ENCODE assay signal across 30 mouse cellular contexts in the genomic region with DNA sequence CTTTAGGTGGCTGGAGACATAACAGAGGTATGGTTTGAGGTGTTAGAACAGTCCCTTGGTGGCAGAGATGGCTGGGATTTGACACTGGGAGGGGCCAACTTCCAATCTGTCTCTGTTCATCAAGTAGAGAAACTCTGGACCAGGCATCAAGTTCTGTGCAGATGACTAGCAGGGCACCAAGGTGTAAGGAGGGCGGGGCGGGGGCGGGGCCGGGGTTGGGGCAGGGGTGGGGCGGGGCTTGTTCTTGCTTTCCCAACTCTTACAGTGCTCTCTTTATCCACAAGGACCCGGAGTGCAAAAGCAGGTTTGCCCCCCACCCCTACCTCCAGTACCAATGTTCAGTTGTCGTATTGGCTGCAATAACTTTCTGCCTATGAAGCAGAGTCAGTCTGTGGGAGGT. TPM values are rescaled to one million over a fixed set of nuclear protein-coding genes. Genes with fewer than 3 reads are reported as not detected.
DNase-seq lines count a peak whose midpoint lies in the region; ATAC-seq and TF ChIP-seq lines count a peak whose summit lies in the region.
"Had no signal": no experiment of that assay in that cellular context is flagged by ENCODE, and none has a peak within 500 bp of the region (broad histone marks: within the 10 kb centered on the region; RNA-seq: fewer than 3 reads in every experiment).

No protein-coding gene starts in this region.

- WGBS in heart, embryonic 13.5 days = 34% methylated on average over 7 of the region's 7 CpGs
- 34% methylated on average over 7 of the region's 7 CpGs for WGBS in lung, embryonic 14.5 days
- WGBS in limb, embryonic 10.5 days = 29% methylated on average over 7 of the region's 7 CpGs
- WGBS in stomach, embryonic 15.5 days = 28% methylated on average over 7 of the region's 7 CpGs

- no peak overlapping the region for H3K4me3 ChIP-seq in heart, embryonic 13.5 days
- H3K4me3 ChIP-seq in lung, embryonic 14.5 days (ENCODE audit: low read depth, low read length) = no peak overlapping the region
- H3K4me3 ChIP-seq in limb, embryonic 10.5 days = no peak overlapping the region
- H3K4me3 ChIP-seq in stomach, embryonic 15.5 days (replicated peaks) = no peak overlapping the region
- H3K4me3 ChIP-seq: erythroblast, embryonic 14.5 days; forebrain, embryonic 12.5 days; liver, embryonic 12.5 days; midbrain, embryonic 12.5 days; myocyte; neural tube, embryonic 13.5 days had no signal

- peaks cover 28% of the 10 kb centered on the region for H3K4me1 ChIP-seq in heart, embryonic 13.5 days
- peaks cover 10% of the 10 kb centered on the region; the same call in 1 of the 2 replicates for H3K4me1 ChIP-seq in lung, embryonic 14.5 days (ENCODE audit: insufficient read depth)
- peaks cover 19% of the 10 kb centered on the region for H3K4me1 ChIP-seq in limb, embryonic 10.5 days
- peaks cover 4% of the 10 kb centered on the region; the same call in 1 of the 2 replicates for H3K4me1 ChIP-seq in stomach, embryonic 15.5 days
- H3K4me1 ChIP-seq: liver, embryonic 12.5 days had no signal

- 0 out of 2 replicates have a peak overlapping the region, but pooled peaks have one; percentile 48 for H3K27ac ChIP-seq in heart, embryonic 13.5 days (replicated peaks)
- H3K27ac ChIP-seq in lung, embryonic 14.5 days (ENCODE audit: low read depth) = peak overlapping the region; percentile 65
- H3K27ac ChIP-seq in limb, embryonic 10.5 days = peak overlapping the region; percentile 54; the same call in 1 of the 2 replicates
- peak overlapping the region; percentile 78 for H3K27ac ChIP-seq in stomach, embryonic 15.5 days
- H3K27ac ChIP-seq: forebrain, embryonic 12.5 days; liver, embryonic 12.5 days; midbrain, embryonic 12.5 days; neural tube, embryonic 13.5 days had no signal

- H3K9ac ChIP-seq in heart, embryonic 13.5 days = no peak overlapping the region
- no peak overlapping the region for H3K9ac ChIP-seq in lung, embryonic 14.5 days
- H3K9ac ChIP-seq in stomach, embryonic 15.5 days = no peak overlapping the region
- H3K9ac ChIP-seq: forebrain, embryonic 12.5 days; forebrain, postnatal 0 days; liver, embryonic 12.5 days; liver, postnatal 0 days; midbrain, embryonic 12.5 days; neural tube, embryonic 13.5 days had no signal

- TF ChIP-seq CTCF in lung, embryonic 14.5 days (IDR thresholded peaks at IDR 0.05; ENCODE audit: low read depth) = no peak

- no peaks in the 10 kb centered on the region for H3K27me3 ChIP-seq in heart, embryonic 13.5 days (replicated peaks)
- H3K27me3 ChIP-seq in lung, embryonic 14.5 days (ENCODE audit: insufficient read depth, low read length) = no peaks in the 10 kb centered on the region
- H3K27me3 ChIP-seq in limb, embryonic 10.5 days (ENCODE audit: low read depth, poor library complexity, severe bottlenecking) = no peaks in the 10 kb centered on the region
- no peaks in the 10 kb centered on the region for H3K27me3 ChIP-seq in stomach, embryonic 15.5 days (replicated peaks)
- H3K27me3 ChIP-seq: forebrain, embryonic 12.5 days; liver, embryonic 12.5 days; midbrain, embryonic 12.5 days; neural tube, embryonic 13.5 days had no signal

- ATAC-seq in heart, embryonic 13.5 days (ENCODE audit: extremely low read depth, insufficient number of reproducible peaks, low FRiP score, low TSS enrichment) = no peak
- ATAC-seq in lung, embryonic 14.5 days (ENCODE audit: insufficient read depth) = peak; percentile 27; the same call in 1 of the 2 replicates
- ATAC-seq in stomach, embryonic 15.5 days (ENCODE audit: insufficient read depth, low FRiP score, low read depth) = no peak
- ATAC-seq: hindbrain, embryonic 16.5 days; liver, embryonic 12.5 days; liver, postnatal 0 days; Patski had no signal

- no peak for DNase-seq in heart, adult 18-20 months
- no peak for DNase-seq in lung, embryonic 14.5 days
- no peak for DNase-seq in lung, postnatal 4 days
- no peak for DNase-seq in limb, embryonic 10.5 days (ENCODE audit: low spot score)
- DNase-seq in neural tube, embryonic 10.5 days (ENCODE audit: extremely low spot score, low spot score) = no peak
- no peak for DNase-seq in layer of hippocampus, postnatal 25 days (ENCODE audit: extremely low spot score in 1 of 2, low spot score in 1 of 2)
- DNase-seq: adrenal gland, postnatal 25 days; cerebellum, adult 18-20 months; cerebellum, postnatal 10 days; forebrain, postnatal 0 days; heart, postnatal 10 days; kidney, adult 18-20 months; layer of hippocampus, adult 9-11 months; liver, postnatal 0 days; lung, postnatal 14 days; right cerebral cortex, postnatal 4 days; thymus, postnatal 4 days had no signal

- no peaks in the 10 kb centered on the region for H3K36me3 ChIP-seq in heart, embryonic 13.5 days
- no peaks in the 10 kb centered on the region for H3K36me3 ChIP-seq in lung, embryonic 14.5 days (ENCODE audit: insufficient read depth)
- no peaks in the 10 kb centered on the region for H3K36me3 ChIP-seq in limb, embryonic 10.5 days
- no peaks in the 10 kb centered on the region for H3K36me3 ChIP-seq in stomach, embryonic 15.5 days
- H3K36me3 ChIP-seq: forebrain, embryonic 12.5 days; liver, embryonic 12.5 days; midbrain, embryonic 12.5 days; neural tube, embryonic 13.5 days had no signal

- H3K4me2 ChIP-seq in heart, embryonic 13.5 days = no peak overlapping the region
- H3K4me2 ChIP-seq in lung, embryonic 14.5 days = no peak overlapping the region
- H3K4me2 ChIP-seq in stomach, embryonic 15.5 days = no peak overlapping the region
- H3K4me2 ChIP-seq: forebrain, embryonic 12.5 days; liver, embryonic 12.5 days; midbrain, embryonic 12.5 days; neural tube, embryonic 13.5 days had no signal

- H3K9me3 ChIP-seq in heart, embryonic 13.5 days = no peaks in the 10 kb centered on the region
- no peaks in the 10 kb centered on the region for H3K9me3 ChIP-seq in lung, embryonic 14.5 days (ENCODE audit: low read depth, low read length)
- H3K9me3 ChIP-seq in limb, embryonic 10.5 days (replicated peaks) = no peaks in the 10 kb centered on the region
- no peaks in the 10 kb centered on the region for H3K9me3 ChIP-seq in stomach, embryonic 15.5 days
- H3K9me3 ChIP-seq: forebrain, embryonic 12.5 days; liver, embryonic 12.5 days; midbrain, embryonic 12.5 days; neural tube, embryonic 13.5 days had no signal

RNA-seq across cellular contexts. Expression of gene Kcnmb1, which starts 0.6 kb away (rescaled TPM):
- 3.0 and 3.3 TPM in 2 replicates for polyA plus RNA-seq in heart, embryonic 13.5 days (2015; fragmentation: Nextera tagmentation; extraction: Ambion mirVana)
- total RNA-seq in heart, adult 18-20 months (2021) = under 1 TPM; 0.55 to 0.75 TPM
- 1.3 and 1.7 TPM in 2 replicates for polyA plus RNA-seq in lung, embryonic 14.5 days (2014; fragmentation: Nextera tagmentation; extraction: Ambion mirVana)
- 0.10 TPM in 2 replicates for polyA plus RNA-seq in limb, embryonic 10.5 days (2016; fragmentation: Nextera tagmentation; extraction: Ambion mirVana)
- polyA plus RNA-seq in stomach, embryonic 15.5 days (2015; fragmentation: Nextera tagmentation; extraction: Ambion mirVana) = 2.2 and 2.4 TPM in 2 replicates
- total RNA-seq in layer of hippocampus, postnatal 25 days (2021) = under 1 TPM; 0.16 to 0.30 TPM
- total RNA-seq: hematopoietic stem cell, adult 5-6 weeks; megakaryocyte progenitor cell, adult 5-6 weeks had no signal
- polyA plus RNA-seq: erythroblast, embryonic 14.5 days; forebrain, embryonic 12.5 days; Patski had no signal

RNA-seq across cellular contexts. Expression of gene Kcnip1, which starts 30.8 kb away (rescaled TPM):
- polyA plus RNA-seq in heart, embryonic 13.5 days (2015; fragmentation: Nextera tagmentation; extraction: Ambion mirVana) = 0.15 and 0.43 TPM in 2 replicates
- under 1 TPM; 0.17 to 0.28 TPM for total RNA-seq in heart, adult 18-20 months (2021)
- polyA plus RNA-seq in lung, embryonic 14.5 days (2014; fragmentation: Nextera tagmentation; extraction: Ambion mirVana) = 0.42 and 0.62 TPM in 2 replicates
- 0.74 and 0.94 TPM in 2 replicates for polyA plus RNA-seq in limb, embryonic 10.5 days (2016; fragmentation: Nextera tagmentation; extraction: Ambion mirVana)
- polyA plus RNA-seq in stomach, embryonic 15.5 days (2015; fragmentation: Nextera tagmentation; extraction: Ambion mirVana) = 11.8 and 12.1 TPM in 2 replicates
- total RNA-seq in layer of hippocampus, postnatal 25 days (2021) = 10 to 100 TPM; 23.0 to 24.2 TPM
- total RNA-seq: gastrocnemius, adult 8-10 months; heart, postnatal 10 days; hematopoietic stem cell, adult 5-6 weeks; megakaryocyte progenitor cell, adult 5-6 weeks had no signal
- polyA plus RNA-seq: erythroblast, embryonic 14.5 days; liver, postnatal 0 days; myocyte; Patski had no signal
